Mouse (Mus musculus): ENCODE data around the gene Arpc4. TPM values are rescaled to one million over a fixed set of nuclear protein-coding genes. Genes with fewer than 3 reads are reported as not detected.

The Arpc4 gene
- total and polyA plus RNA-seq, 3 experiments, result 150 to 314 (median 202) TPM

- Histone ChIP-seq H3K27ac (ENCODE audit: insufficient read depth, low read depth) (no peak overlapping the region), H3K4me1 (ENCODE audit: control insufficient read depth in 1 of 2, insufficient read depth in 2 of 2) (peaks cover 4 to 12% of the 10 kb centered on the region in 2 experiments; a peak in 3 of 4 replicates), H3K27me3 (replicated peaks) (no peaks in the 10 kb centered on the region), H3K4me3 (replicated peaks in 1 of 3; ENCODE audit: low read depth in 2 of 3, low read length in 2 of 3, poor library complexity in 1 of 3) (no peak overlapping the region), H3K9me3 (replicated peaks; ENCODE audit: low read length) (no peaks in the 10 kb centered on the region), H3K36me3 (replicated peaks in 1 of 2; ENCODE audit: control insufficient read depth in 1 of 2, insufficient read depth in 1 of 2, low read length in 1 of 2) (peaks cover 70 to 94% of the 10 kb centered on the region in 2 experiments), H3K79me2 (replicated peaks; ENCODE audit: control insufficient read depth, extremely low read depth, insufficient read depth, poor library complexity, severe bottlenecking) (no peaks in the 10 kb centered on the region), H3K9ac (ENCODE audit: insufficient read depth, low read depth) (no peak overlapping the region), H3K4me2 (ENCODE audit: insufficient read depth, low read depth, poor library complexity, severe bottlenecking) (no peak overlapping the region)
- TF ChIP-seq KAT2A (IDR thresholded peaks at IDR 0.05; ENCODE audit: insufficient replicate concordance, low read length) (no peak), MYC (IDR thresholded peaks at IDR 0.05; ENCODE audit: low read depth, low read length) (no peak), ZMIZ1 (IDR thresholded peaks at IDR 0.05; ENCODE audit: low read depth, low read length) (no peak), ETS1 (conservative IDR thresholded peaks at IDR 0.05; ENCODE audit: low read depth, low read length) (no peak), CHD1 (IDR thresholded peaks at IDR 0.05; ENCODE audit: low read depth, low read length) (no peak), TCF12 (IDR thresholded peaks at IDR 0.05; ENCODE audit: low read depth, low read length) (no peak), GABPA (IDR thresholded peaks at IDR 0.05; ENCODE audit: insufficient replicate concordance, low read depth, low read length) (no peak)
- DNase-seq (ENCODE audit: extremely low read depth), result no peak
- dilution Hi-C loops (cut with MboI; ENCODE audit: extremely low pct_ligation_motif_present, extremely low pct_unique_long_range_greater_than_20kb, low sequenced_read_pairs) (no loop called here), in situ Hi-C loops (cut with MboI; ENCODE audit: low pct_ligation_motif_present, low pct_unique_long_range_greater_than_20kb, low sequenced_read_pairs) (no loop called here)
These were observed 27.6 kb downstream of the Arpc4 start for GRCm38 (mm10) chr6:113405483-113405882.

- dilution Hi-C loops (cut with MboI; ENCODE audit: extremely low pct_ligation_motif_present, extremely low pct_unique_long_range_greater_than_20kb, low sequenced_read_pairs) (no loop called here), in situ Hi-C loops (cut with MboI; ENCODE audit: low pct_ligation_motif_present, low pct_unique_long_range_greater_than_20kb, low sequenced_read_pairs) (no loop called here)
- Histone ChIP-seq H3K4me1 (ENCODE audit: control insufficient read depth in 1 of 2, insufficient read depth in 2 of 2) (peaks cover 4 to 12% of the 10 kb centered on the region in 2 experiments; a peak in 3 of 4 replicates), H3K79me2 (replicated peaks; ENCODE audit: control insufficient read depth, extremely low read depth, insufficient read depth, poor library complexity, severe bottlenecking) (no peaks in the 10 kb centered on the region), H3K27ac (ENCODE audit: insufficient read depth, low read depth) (no peak overlapping the region), H3K4me3 (replicated peaks in 1 of 3; ENCODE audit: low read depth in 2 of 3, low read length in 2 of 3, poor library complexity in 1 of 3) (no peak overlapping the region), H3K36me3 (replicated peaks in 1 of 2; ENCODE audit: control insufficient read depth in 1 of 2, insufficient read depth in 1 of 2, low read length in 1 of 2) (peaks cover 67 to 93% of the 10 kb centered on the region in 2 experiments), H3K4me2 (ENCODE audit: insufficient read depth, low read depth, poor library complexity, severe bottlenecking) (no peak overlapping the region), H3K9me3 (replicated peaks; ENCODE audit: low read length) (no peaks in the 10 kb centered on the region), H3K27me3 (replicated peaks) (no peaks in the 10 kb centered on the region), H3K9ac (ENCODE audit: insufficient read depth, low read depth) (no peak overlapping the region)
- TF ChIP-seq RAD21 (IDR thresholded peaks at IDR 0.05; ENCODE audit: low read depth, low read length), result peak; percentile 5
- no peak for TF ChIP-seq SMC3 (IDR thresholded peaks at IDR 0.05; ENCODE audit: low read depth, low read length)
- peak in 1 of 2 experiments; percentile 50; a peak in 2 of 4 replicates for TF ChIP-seq CTCF (conservative IDR thresholded peaks at IDR 0.05 in 1 of 2, IDR thresholded peaks at IDR 0.05 in 1 of 2; ENCODE audit: low read depth in 2 of 2, low read length in 2 of 2)
- DNase-seq (ENCODE audit: extremely low read depth), result no peak
These were observed 28.8 kb downstream of the Arpc4 start for GRCm38 (mm10) chr6:113406683-113407082.

GRCm38 (mm10) chr6:113410001-113410400 lies 32.1 kb downstream of the Arpc4 start:
- no peak for DNase-seq (ENCODE audit: extremely low read depth)

More at GRCm38 (mm10) chr6:113410001-113410400, 32.1 kb downstream of the Arpc4 start:
- no peaks in the 10 kb centered on the region for H3K27me3 ChIP-seq (replicated peaks)
- dilution Hi-C loops (cut with MboI; ENCODE audit: extremely low pct_ligation_motif_present, extremely low pct_unique_long_range_greater_than_20kb, low sequenced_read_pairs) (no loop called here), in situ Hi-C loops (cut with MboI; ENCODE audit: low pct_ligation_motif_present, low pct_unique_long_range_greater_than_20kb, low sequenced_read_pairs) (no loop called here)
- H3K27ac ChIP-seq (ENCODE audit: insufficient read depth, low read depth), result no peak overlapping the region
- H3K36me3 ChIP-seq (replicated peaks in 1 of 2; ENCODE audit: control insufficient read depth in 1 of 2, insufficient read depth in 1 of 2, low read length in 1 of 2), result peaks cover 81 to 97% of the 10 kb centered on the region in 2 experiments
- TF ChIP-seq ZNF384 (IDR thresholded peaks at IDR 0.05; ENCODE audit: low read depth, low read length) (no peak), ETS1 (conservative IDR thresholded peaks at IDR 0.05; ENCODE audit: low read depth, low read length) (no peak), MAFK (IDR thresholded peaks at IDR 0.05; ENCODE audit: insufficient replicate concordance, low read length) (no peak), ZMIZ1 (IDR thresholded peaks at IDR 0.05; ENCODE audit: low read depth, low read length) (no peak), MAZ (IDR thresholded peaks at IDR 0.05; ENCODE audit: low read depth, low read length) (no peak), ELF1 (IDR thresholded peaks at IDR 0.05; ENCODE audit: low read depth, low read length) (no peak), ZC3H11A (IDR thresholded peaks at IDR 0.05; ENCODE audit: low read depth, low read length) (no peak), SMC3 (IDR thresholded peaks at IDR 0.05; ENCODE audit: low read depth, low read length) (no peak), RAD21 (IDR thresholded peaks at IDR 0.05; ENCODE audit: low read depth, low read length) (no peak), JUN (IDR thresholded peaks at IDR 0.05; ENCODE audit: insufficient read depth, low read depth, low read length) (no peak), RCOR1 (conservative IDR thresholded peaks at IDR 0.05; ENCODE audit: low read depth, low read length) (no peak), NRF1 (IDR thresholded peaks at IDR 0.05; ENCODE audit: low read depth, low read length) (no peak), CTCF (conservative IDR thresholded peaks at IDR 0.05 in 1 of 2, IDR thresholded peaks at IDR 0.05 in 1 of 2; ENCODE audit: low read depth in 2 of 2, low read length in 2 of 2) (no peak), HCFC1 (IDR thresholded peaks at IDR 0.05; ENCODE audit: low read depth, low read length) (no peak), MYC (IDR thresholded peaks at IDR 0.05; ENCODE audit: low read depth, low read length) (no peak), BHLHE40 (IDR thresholded peaks at IDR 0.05; ENCODE audit: low read depth, low read length) (no peak), MEF2A (IDR thresholded peaks at IDR 0.05; ENCODE audit: borderline replicate concordance, low read depth, low read length) (no peak), SIN3A (IDR thresholded peaks at IDR 0.05; ENCODE audit: low read length) (no peak)
- H3K9me3 ChIP-seq (replicated peaks; ENCODE audit: low read length), result no peaks in the 10 kb centered on the region
- H3K4me3 ChIP-seq (replicated peaks in 1 of 3; ENCODE audit: low read depth in 2 of 3, low read length in 2 of 3, poor library complexity in 1 of 3), result no peak overlapping the region
- no peaks in the 10 kb centered on the region for H3K79me2 ChIP-seq (replicated peaks; ENCODE audit: control insufficient read depth, extremely low read depth, insufficient read depth, poor library complexity, severe bottlenecking)
- H3K4me2 ChIP-seq (ENCODE audit: insufficient read depth, low read depth, poor library complexity, severe bottlenecking), result no peak overlapping the region
- H3K4me1 ChIP-seq (ENCODE audit: control insufficient read depth in 1 of 2, insufficient read depth in 2 of 2), result peaks cover 4 to 12% of the 10 kb centered on the region in 2 experiments; a peak in 3 of 4 replicates
- no peak overlapping the region for H3K9ac ChIP-seq (ENCODE audit: insufficient read depth, low read depth)
